Mouse (Mus musculus) naive thymus-derived CD4-positive, alpha-beta T cell, adult 2 months (primary cell): Measurements from ENCODE around the gene Dap.

Experiments
- DNase-seq: peaks from one replicate; pipeline ENCODE4 v3.0.0-alpha.2; 2011; ENCODE audit warnings: low read depth

The Dap gene

GRCm38 (mm10) chr15:31264827-31265226, 40.7 kb downstream of the Dap start:
- peak; percentile 61 for DNase-seq

DNA sequence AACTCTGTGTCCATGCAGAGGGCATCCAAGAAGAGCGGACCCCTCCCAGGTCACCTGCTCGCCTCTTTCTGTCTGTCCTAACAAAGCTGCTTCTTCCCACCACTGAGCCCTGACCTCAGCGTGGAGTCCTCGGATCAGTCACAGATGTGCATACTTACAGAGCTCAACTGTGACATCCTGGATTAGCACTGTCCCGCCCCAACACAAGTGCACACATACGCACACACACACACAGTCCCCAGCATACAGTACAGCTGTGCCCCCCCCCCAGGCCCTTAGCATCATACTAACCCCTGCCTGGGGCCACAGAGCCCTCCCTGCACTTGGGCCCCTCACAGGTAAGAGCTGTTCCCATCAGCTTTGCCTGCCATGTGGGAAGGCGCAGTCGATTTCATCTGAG, 41.3 kb downstream of the Dap start:
- DNase-seq, result no peak

- DNase-seq, result no peak
Measured at GRCm38 (mm10) chr15:31265845-31266244, 41.7 kb downstream of the Dap start.

- DNase-seq, result no peak
Measured at GRCm38 (mm10) chr15:31268148-31268547, 44.0 kb downstream of the Dap start.

DNA sequence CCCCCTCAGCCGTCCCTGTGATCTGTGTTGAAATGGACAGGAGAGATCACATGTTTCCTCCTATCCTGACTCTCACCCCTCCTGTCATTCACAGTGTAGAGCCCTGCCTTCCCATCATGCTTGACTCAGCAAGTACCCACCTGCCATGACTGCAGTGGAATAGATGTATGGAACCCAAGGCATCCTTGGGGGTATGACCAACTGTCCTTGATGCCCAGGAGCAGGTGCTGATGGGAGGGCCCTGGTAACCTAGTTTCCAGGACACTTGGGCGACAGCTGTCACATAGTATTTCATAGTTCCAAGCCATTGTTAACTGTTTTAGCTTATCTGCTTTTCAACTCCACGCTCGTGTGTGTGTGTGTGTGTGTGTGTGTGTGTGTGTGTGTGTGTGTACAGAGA, 45.4 kb downstream of the Dap start:
- no peak for DNase-seq

- DNase-seq, result no peak
Measured at GRCm38 (mm10) chr15:31272695-31273094, 48.6 kb downstream of the Dap start.

- DNase-seq, result no peak
Measured at GRCm38 (mm10) chr15:31273509-31273908, 49.4 kb downstream of the Dap start.

DNA sequence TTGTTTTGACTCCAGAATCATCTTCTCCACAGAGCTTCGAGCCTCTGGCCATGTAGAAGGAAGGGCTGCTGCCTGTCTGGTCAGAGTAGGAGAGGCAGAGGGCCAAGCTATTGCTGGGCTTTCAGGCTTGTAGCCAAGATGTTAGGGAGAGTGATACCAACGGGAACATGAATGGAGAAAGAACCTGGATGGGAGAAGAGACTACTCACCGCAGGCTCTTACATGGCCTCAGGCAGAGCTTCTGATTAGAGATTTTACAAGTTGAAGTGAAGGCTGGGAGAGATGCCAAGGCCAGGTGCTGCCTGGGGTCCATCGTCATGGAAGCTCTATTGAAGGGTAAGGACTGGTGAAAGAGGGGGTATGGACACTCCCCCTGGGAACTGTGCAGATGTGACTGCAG, 54.0 kb downstream of the Dap start:
- DNase-seq, result no peak

- no peak for DNase-seq
Measured at GRCm38 (mm10) chr15:31279120-31279519, 55.0 kb downstream of the Dap start.

DNA sequence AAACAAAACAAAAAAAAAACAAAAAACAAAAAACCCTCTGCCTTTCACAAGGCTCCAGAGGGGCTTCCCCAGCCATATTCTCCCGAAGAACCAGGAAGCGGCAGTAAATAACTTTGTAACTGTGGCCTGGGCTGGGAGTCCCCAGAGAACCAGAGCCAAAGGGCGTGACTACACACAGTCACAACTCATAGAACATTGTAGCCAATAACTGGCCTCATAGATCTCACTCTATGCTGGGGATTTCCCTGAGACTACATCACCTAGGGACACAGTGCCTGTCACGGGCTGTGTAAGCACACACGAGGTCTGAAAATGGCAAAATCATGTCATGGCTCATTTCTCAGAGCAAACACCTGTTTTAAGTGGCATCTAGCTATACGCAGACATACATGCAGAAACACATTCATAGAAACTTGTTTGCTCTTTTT, 55.5 kb downstream of the Dap start:
- DNase-seq, result no peak

DNA sequence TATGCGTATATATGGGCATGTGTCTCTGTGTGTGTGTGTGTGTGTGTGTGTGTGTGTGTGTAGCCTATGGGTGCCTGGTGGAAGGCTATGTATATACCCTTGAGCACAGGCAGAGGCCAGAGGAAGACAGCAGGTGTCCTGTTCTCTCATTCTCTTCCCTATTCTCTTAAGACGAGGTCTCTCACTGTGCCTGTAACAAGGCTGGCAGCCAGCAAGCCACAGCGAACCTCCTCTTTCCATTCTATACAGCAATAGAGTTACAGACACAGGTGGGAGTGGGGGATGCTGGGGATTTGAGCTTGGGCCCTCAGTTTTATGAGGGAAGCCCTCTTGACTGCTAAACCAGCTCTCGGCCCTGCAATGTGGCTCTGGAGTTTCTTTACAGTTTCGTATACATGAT, 55.9 kb downstream of the Dap start:
- no peak for DNase-seq

DNA sequence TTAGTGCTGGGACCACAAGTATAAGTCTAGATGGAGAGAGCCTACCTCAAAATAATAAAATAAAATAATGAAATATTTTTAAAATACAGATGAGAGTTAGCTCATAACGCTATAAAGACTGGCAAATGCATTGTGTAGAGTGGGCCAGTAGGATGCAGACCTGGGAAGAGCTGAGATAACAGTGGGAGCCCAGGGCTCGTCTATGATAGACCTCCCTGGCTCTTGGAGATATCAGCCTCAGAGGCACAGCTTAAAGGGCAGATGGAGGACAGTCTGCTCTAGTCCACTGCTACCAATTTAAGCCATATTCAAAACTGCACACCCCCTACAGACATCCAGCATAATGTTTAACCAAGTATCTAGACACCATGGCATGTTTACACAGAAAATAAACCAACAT, 56.6 kb downstream of the Dap start:
- DNase-seq, result no peak

DNA sequence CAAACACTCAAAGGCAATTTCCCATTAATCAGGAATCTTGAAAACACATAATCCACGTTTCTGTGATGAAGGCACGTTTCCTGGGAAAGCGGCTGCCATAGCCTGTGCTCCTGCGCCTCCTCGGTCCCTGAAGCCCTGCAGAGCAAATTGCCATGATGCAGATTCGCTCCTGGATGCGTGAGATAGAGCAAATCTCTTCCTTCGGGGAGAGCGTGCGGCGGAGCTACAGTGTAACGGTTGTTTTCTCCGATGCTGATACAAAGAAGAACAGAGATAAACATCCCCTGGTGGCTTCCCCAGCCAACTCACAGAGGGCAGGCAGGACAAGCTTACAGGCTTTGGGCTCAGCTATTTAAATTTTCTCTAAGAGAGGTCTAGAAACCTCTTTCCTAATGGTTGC, 57.7 kb downstream of the Dap start:
- DNase-seq, result no peak

- DNase-seq, result no peak
Measured at GRCm38 (mm10) chr15:31282353-31282752, 58.2 kb downstream of the Dap start.

GRCm38 (mm10) chr15:31284142-31284541, 60.0 kb downstream of the Dap start:
- no peak for DNase-seq

DNA sequence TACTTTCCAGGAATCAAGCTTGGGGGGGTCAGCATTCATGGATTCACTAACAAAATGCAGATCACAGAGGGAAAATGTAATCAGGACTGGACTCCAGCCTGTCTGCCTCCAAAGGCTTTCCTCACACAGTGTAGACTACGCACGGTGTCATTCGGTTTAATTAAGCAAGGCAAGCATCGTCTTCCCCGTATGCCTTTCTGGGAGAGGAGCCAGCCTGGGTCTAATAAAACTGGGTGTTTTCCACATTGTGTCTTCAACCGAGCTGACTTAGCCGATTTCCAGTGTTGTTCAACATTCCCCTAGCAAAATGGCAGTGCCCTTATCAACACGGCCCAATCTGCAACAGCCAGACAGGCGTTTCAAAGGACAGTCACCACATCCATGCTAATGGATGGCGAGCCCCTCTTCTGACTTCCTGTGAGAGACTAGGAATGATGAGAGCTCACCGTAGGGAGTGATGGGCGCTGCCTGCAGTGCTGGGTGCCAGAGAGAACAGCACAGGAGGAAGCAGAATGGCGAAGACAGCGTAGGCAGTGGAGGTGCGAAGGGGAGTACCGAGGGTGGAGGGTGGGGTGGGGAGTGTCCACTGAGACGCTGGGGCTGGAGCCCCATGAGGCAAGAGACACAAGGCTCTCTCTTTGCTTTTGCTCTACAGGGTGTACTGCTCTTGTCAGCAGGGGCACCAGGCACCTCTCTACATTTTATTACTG, 61.0 kb downstream of the Dap start:
- no peak for DNase-seq

DNA sequence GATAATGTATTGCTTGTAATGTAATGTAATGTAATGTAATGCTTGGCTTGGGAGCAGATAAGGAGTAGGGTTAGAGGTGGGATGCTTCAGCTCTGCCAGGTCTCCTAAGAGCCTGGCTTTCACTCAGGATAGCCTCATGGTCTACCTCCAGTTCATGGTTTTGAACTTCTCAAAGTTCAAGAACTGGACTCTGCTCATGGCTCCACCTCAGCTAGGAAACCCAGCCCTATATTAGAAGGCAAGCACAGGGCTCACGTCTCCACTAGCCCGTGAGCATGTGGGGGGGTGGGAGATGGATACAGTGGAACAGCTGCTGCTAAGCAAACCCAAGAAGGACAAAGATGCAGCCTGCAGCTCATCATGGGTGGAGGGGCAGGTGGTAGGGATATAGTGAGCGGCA, 61.6 kb downstream of the Dap start:
- DNase-seq, result no peak

GRCm38 (mm10) chr15:31292627-31293026, 68.5 kb downstream of the Dap start:
- no peak for DNase-seq

GRCm38 (mm10) chr15:31294311-31294710, 70.2 kb downstream of the Dap start:
- no peak for DNase-seq

- DNase-seq, result no peak
Measured at GRCm38 (mm10) chr15:31296882-31297776, 73.0 kb downstream of the Dap start.

DNA sequence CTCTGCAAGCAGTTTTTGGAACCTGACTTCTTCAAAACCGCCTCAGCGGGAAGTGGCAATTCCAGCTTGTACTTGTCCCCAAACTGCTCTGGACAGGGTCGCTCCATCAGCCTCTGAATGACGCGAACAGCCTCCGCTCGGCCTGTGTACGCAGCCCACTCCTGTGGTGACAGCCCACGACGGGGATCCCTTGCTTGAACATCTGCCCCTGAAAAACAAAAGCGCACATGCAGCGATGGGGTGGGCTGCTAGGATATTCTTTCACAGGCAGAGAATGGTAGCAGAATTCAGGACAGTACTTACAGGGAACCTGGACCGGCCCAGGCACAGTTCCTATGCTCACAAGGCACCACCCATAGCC, 73.6 kb downstream of the Dap start:
- DNase-seq, result no peak

GRCm38 (mm10) chr15:31299258-31299917, 75.3 kb downstream of the Dap start:
- no peak for DNase-seq
